Mouse (Mus musculus): ENCODE data around the gene Vapa. TPM values are rescaled to one million over a fixed set of nuclear protein-coding genes. Genes with fewer than 3 reads are reported as not detected.
"Not testable (repeated sequence)": the region's sequence is repeated elsewhere in the genome, so short reads cannot be mapped to it uniquely, and the experiment has no call there.

Gene Vapa
- polyA plus RNA-seq, 1 experiment from 2014 or later: 158 TPM

DNA sequence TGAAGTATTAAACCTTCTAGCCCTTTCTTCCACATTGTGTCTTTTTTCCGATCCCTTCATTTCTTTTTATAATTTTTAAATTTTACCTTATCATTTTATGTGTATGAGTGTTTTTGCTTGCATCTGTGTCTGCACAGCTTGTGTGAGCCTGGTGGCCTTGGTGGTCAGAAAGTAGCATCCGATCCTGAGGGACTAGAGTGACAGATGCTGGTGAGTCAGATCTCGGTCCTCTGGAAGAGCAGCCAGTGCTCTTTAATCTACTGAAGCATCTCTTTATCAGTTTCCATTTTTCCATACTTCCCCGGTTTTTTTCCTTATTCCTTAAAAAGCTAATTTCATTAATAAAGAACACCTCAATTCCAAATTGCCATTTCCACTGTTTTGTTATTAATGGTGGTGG is 63.0 kb downstream of the Vapa start:
- Histone ChIP-seq H3K4me3 (replicated peaks; ENCODE audit: low read length) (no peak overlapping the region), H3K9me3 (replicated peaks; ENCODE audit: control insufficient read depth, low read length) (no peaks in the 10 kb centered on the region), H3K4me1 (ENCODE audit: control insufficient read depth, insufficient read depth, low read length) (peaks cover 10% of the 10 kb centered on the region; the same call in 1 of the 2 replicates), H3K36me3 (ENCODE audit: control insufficient read depth, insufficient read depth, low read length) (no peaks in the 10 kb centered on the region), H3K27me3 (ENCODE audit: control insufficient read depth, insufficient read depth, low read length) (no peaks in the 10 kb centered on the region), H3K27ac (ENCODE audit: low read length) (no peak overlapping the region), H3K9ac (ENCODE audit: low read length) (no peak overlapping the region), H3K4me2 (ENCODE audit: low read depth, low read length) (no peak overlapping the region)
- WGBS: 82% methylated on average over 4 of the region's 4 CpGs
- ATAC-seq (ENCODE audit: insufficient read depth, low FRiP score): no peak

DNA sequence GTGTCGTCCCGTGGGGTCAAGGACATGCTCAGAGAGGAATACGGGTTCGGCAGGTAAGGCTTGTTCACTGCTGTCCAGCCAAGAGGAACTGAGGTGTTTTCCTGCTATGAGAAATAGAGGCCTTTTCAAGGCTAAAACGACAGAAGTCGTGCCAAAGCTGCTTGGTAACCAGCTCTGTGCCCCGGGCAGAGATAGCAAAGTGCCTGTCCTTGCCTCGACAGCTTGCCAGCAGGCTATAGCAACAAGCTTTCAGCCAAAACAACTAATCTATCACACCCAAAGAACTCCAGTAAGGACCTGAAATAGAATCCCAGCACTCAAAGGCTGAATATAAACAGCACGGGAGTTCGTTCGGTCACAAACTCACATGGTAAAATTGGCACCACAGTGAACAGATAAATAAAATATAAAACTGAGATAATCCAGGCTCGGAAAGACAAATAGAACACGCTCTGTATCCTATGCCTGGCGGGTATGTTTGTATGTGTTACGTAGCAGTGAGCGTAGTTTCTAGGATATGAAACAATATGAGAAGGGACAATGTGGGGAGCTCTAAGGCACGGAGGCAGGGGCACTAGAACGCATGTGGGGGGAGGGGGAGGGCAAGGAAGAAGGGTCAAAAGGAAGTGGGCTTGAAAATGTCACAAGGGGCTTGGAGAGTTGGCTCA is 64.5 kb downstream of the Vapa start:
- Histone ChIP-seq H3K36me3 (ENCODE audit: control insufficient read depth, insufficient read depth, low read length) (no peaks in the 10 kb centered on the region), H3K4me3 (replicated peaks; ENCODE audit: low read length) (no peak overlapping the region), H3K9ac (ENCODE audit: low read length) (no peak overlapping the region), H3K27ac (ENCODE audit: low read length) (no peak overlapping the region; the same call in 1 of the 2 replicates), H3K4me1 (ENCODE audit: control insufficient read depth, insufficient read depth, low read length) (peaks cover 10% of the 10 kb centered on the region; the same call in 1 of the 2 replicates), H3K9me3 (replicated peaks; ENCODE audit: control insufficient read depth, low read length) (no peaks in the 10 kb centered on the region), H3K4me2 (ENCODE audit: low read depth, low read length) (peak overlapping the region; percentile 9; the same call in 1 of the 2 replicates), H3K27me3 (ENCODE audit: control insufficient read depth, insufficient read depth, low read length) (no peaks in the 10 kb centered on the region)
- WGBS: 43% methylated on average over 18 of the region's 18 CpGs
- peak; percentile 65; the same call in 1 of the 2 replicates for ATAC-seq (ENCODE audit: insufficient read depth, low FRiP score)

DNA sequence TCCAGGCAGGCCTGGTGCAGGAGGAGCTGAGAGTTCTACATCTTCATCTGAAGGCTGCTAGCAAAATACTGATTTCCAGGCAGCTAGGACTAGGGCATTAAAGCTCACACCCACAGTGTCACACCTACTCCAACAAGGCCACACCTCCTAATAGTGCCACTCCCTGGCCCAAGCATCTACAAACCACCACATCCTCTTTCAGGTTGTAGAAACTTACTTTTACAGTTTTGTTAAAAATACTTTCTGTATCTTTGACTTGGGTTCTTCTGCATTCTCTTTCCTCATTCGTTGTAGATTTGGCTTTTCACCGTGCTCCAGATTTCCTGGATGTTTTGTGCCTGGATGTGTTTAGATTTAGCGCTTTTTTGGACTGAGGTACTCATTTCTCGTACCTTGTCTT is 67.1 kb downstream of the Vapa start:
- H3K27ac ChIP-seq (ENCODE audit: low read length); ATAC-seq (ENCODE audit: insufficient read depth, low FRiP score); H3K9ac ChIP-seq (ENCODE audit: low read length); H3K4me2 ChIP-seq (ENCODE audit: low read depth, low read length); H3K4me1 ChIP-seq (ENCODE audit: control insufficient read depth, insufficient read depth, low read length); H3K4me3 ChIP-seq (replicated peaks; ENCODE audit: low read length); H3K36me3 ChIP-seq (ENCODE audit: control insufficient read depth, insufficient read depth, low read length); H3K27me3 ChIP-seq (ENCODE audit: control insufficient read depth, insufficient read depth, low read length); H3K9me3 ChIP-seq (replicated peaks; ENCODE audit: control insufficient read depth, low read length): not testable (repeated sequence)
- WGBS: 89% methylated on average over 4 of the region's 4 CpGs

DNA sequence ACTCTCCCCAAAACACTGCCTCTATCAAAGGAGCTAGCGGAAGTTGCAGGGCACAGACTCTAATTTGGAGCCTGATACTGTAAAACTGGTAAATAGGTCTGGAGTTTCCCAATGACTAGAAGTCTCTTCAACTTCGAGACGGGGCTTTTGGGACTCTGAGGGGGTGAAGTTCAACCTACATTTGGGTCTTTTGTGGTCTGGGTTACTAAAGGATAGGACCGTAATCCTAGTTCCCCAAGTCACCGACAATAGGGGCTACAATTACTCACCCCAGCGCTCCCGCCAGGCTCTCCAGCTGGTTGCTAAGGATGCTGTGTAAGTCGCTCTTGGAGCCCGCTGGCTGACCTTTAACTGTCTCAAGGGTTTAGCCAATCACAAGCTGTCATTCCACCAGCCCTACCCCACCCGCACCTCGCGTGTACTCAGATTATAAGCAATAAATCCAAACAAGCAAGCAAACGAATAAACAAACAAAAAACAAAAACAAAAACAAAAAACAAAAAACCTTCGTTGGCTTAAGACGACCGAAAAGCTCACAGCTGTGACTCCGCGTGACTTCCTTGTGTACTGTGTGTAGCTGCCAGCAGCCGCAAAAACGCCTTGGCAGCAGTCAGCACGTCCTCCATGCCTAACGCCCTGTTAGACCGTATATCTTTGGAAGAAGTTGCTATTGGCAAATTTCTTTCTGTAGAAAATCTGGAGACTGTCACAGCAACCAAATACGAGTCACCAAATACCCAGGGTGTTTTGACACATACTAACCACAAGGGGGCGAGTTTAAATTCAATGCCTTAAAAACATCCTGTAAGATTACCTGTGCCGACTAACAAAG is 72.7 kb downstream of the Vapa start, which contains the start of gene Tmem232:
Tmem232 (minus strand) TSS at position 342 of the 832 bp plus-strand sequence.
- WGBS: 18% methylated on average over 26 of the region's 26 CpGs
- no peaks in the 10 kb centered on the region for H3K9me3 ChIP-seq (replicated peaks; ENCODE audit: control insufficient read depth, low read length)
- no peaks in the 10 kb centered on the region for H3K36me3 ChIP-seq (ENCODE audit: control insufficient read depth, insufficient read depth, low read length)
- ATAC-seq (ENCODE audit: insufficient read depth, low FRiP score): peak; percentile 68; the same call in 1 of the 2 replicates
- peak within 1 kb of the TSS; percentile 52 for H3K4me2 ChIP-seq (ENCODE audit: low read depth, low read length)
- H3K27me3 ChIP-seq (ENCODE audit: control insufficient read depth, insufficient read depth, low read length): no peaks in the 10 kb centered on the region
- peak within 1 kb of the TSS; percentile 39 for H3K4me3 ChIP-seq (replicated peaks; ENCODE audit: low read length)
- no peaks in the 10 kb centered on the region for H3K4me1 ChIP-seq (ENCODE audit: control insufficient read depth, insufficient read depth, low read length)
- H3K9ac ChIP-seq (ENCODE audit: low read length): no peak within 1 kb of the TSS
- no peak within 1 kb of the TSS for H3K27ac ChIP-seq (ENCODE audit: low read length)

DNA sequence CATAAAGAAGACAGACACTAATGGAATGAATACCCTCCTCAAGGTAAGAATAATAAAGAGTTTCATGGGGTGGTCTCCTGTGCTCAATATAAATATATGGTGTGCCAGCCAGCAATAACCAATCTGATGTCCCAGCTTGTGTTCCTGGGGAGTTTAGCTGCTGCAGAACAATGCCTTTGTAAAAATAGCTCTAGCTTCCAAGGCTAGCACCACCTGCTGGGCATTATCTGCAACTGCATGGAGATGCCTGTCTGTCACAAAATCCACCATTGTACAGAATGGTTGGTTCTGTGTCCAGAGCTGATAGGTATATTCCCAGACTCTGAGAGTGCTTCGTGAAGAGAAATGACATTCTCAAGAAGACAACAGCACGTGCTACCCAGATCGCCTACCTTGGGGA is 77.2 kb downstream of the Vapa start:
- no peaks in the 10 kb centered on the region for H3K36me3 ChIP-seq (ENCODE audit: control insufficient read depth, insufficient read depth, low read length)
- no peaks in the 10 kb centered on the region for H3K9me3 ChIP-seq (replicated peaks; ENCODE audit: control insufficient read depth, low read length)
- no peaks in the 10 kb centered on the region for H3K27me3 ChIP-seq (ENCODE audit: control insufficient read depth, insufficient read depth, low read length)
- no peak overlapping the region for H3K27ac ChIP-seq (ENCODE audit: low read length)
- H3K4me2 ChIP-seq (ENCODE audit: low read depth, low read length): no peak overlapping the region
- H3K4me3 ChIP-seq (replicated peaks; ENCODE audit: low read length): no peak overlapping the region
- H3K4me1 ChIP-seq (ENCODE audit: control insufficient read depth, insufficient read depth, low read length): no peaks in the 10 kb centered on the region
- 25% methylated on average over 3 of the region's 3 CpGs for WGBS
- ATAC-seq (ENCODE audit: insufficient read depth, low FRiP score): no peak
- H3K9ac ChIP-seq (ENCODE audit: low read length): no peak overlapping the region

DNA sequence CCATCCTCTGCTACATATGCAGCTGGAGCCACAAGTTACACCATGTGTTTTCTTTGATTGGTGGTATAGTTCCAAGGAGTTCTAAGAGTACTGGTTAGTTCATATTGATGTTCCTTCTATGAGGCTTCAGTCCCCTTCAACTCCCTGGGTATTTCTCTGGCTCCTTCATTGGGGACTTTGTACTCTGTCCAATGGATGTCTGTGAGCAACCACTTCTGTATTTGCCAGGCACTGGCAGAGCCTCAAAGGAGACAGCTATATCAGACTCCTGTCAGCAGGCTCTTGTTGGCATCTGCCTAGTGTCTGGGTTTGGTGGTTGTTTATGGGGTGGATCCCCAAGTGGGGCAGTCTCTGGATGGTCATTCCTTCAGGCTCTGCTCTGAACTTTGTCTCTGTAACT is 81.0 kb downstream of the Vapa start:
- not testable (repeated sequence) for H3K36me3 ChIP-seq (ENCODE audit: control insufficient read depth, insufficient read depth, low read length); H3K9ac ChIP-seq (ENCODE audit: low read length); H3K27ac ChIP-seq (ENCODE audit: low read length); H3K4me3 ChIP-seq (replicated peaks; ENCODE audit: low read length); H3K4me2 ChIP-seq (ENCODE audit: low read depth, low read length); H3K4me1 ChIP-seq (ENCODE audit: control insufficient read depth, insufficient read depth, low read length); ATAC-seq (ENCODE audit: insufficient read depth, low FRiP score); H3K9me3 ChIP-seq (replicated peaks; ENCODE audit: control insufficient read depth, low read length); H3K27me3 ChIP-seq (ENCODE audit: control insufficient read depth, insufficient read depth, low read length)

Other genes starting within 250 kb of the Vapa start
- not detected in 2 replicates for gene Tmem232, start 72.8 kb downstream of the Vapa start, polyA plus RNA-seq (2015; fragmentation: Nextera tagmentation; extraction: Ambion mirVana)
- gene Txndc2, start 28.6 kb upstream of the Vapa start, polyA plus RNA-seq (2015; fragmentation: Nextera tagmentation; extraction: Ambion mirVana): not detected in 2 replicates
- 34.6 and 35.3 TPM in 2 replicates for gene Rab31, start 159.2 kb upstream of the Vapa start, polyA plus RNA-seq (2015; fragmentation: Nextera tagmentation; extraction: Ambion mirVana)
- gene Ppp4r1, start 169.0 kb upstream of the Vapa start, polyA plus RNA-seq (2015; fragmentation: Nextera tagmentation; extraction: Ambion mirVana): 30.9 and 33.0 TPM in 2 replicates

Measured in stomach, embryonic 16.5 days (tissue).